Mouse (Mus musculus) midbrain, embryonic 13.5 days (tissue): Measurements from ENCODE around the gene Enpp1. TPM values are rescaled to one million over a fixed set of nuclear protein-coding genes. Genes with fewer than 3 reads are reported as not detected.

Experiments used
- ATAC-seq: fragments of 200-750 bp; cut with Nextera tagmentation; 2 replicates; pipeline ENCODE4 v1.8.0; 2017; ENCODE audit warnings: mild to moderate bottlenecking, moderate TSS enrichment, moderate library complexity
- H3K27ac ChIP-seq: fragments of 300-500 bp; sonication (generic); 2 replicates; pipeline ENCODE4 v1.5.1; 2015; ENCODE audit warnings: inconsistent platforms, mild to moderate bottlenecking, moderate library complexity
- H3K27me3 ChIP-seq: fragments of 300-500 bp; sonication (generic); 2 replicates; pipeline ENCODE4 v1.6.1; 2015; ENCODE audit warnings: mild to moderate bottlenecking, inconsistent platforms
- H3K36me3 ChIP-seq: fragments of 300-500 bp; sonication (generic); 2 replicates; pipeline ENCODE4 v1.6.1; 2015; ENCODE audit warnings: mild to moderate bottlenecking, inconsistent platforms
- H3K4me1 ChIP-seq: fragments of 300-500 bp; sonication (generic); replicated peaks from 2 replicates; pipeline ENCODE4 v1.6.1; 2015; ENCODE audit warnings: inconsistent platforms
- H3K4me2 ChIP-seq: fragments of 300-500 bp; sonication (generic); replicated peaks from 2 replicates; pipeline ENCODE4 v1.6.1; 2015; ENCODE audit warnings: moderate library complexity, mild to moderate bottlenecking, inconsistent platforms
- H3K4me3 ChIP-seq: fragments of 300-500 bp; sonication (generic); replicated peaks from 2 replicates; pipeline ENCODE4 v1.5.1; 2015; ENCODE audit warnings: mild to moderate bottlenecking, inconsistent platforms
- H3K9ac ChIP-seq: fragments of 300-500 bp; sonication (generic); replicated peaks from 2 replicates; pipeline ENCODE4 v1.6.1; 2015; ENCODE audit warnings: mild to moderate bottlenecking, inconsistent platforms
- H3K9me3 ChIP-seq: fragments of 300-500 bp; sonication (generic); 2 replicates; pipeline ENCODE4 v1.6.1; 2016; ENCODE audit warnings: mild to moderate bottlenecking, inconsistent platforms
- WGBS: fragments of 180-500 bp; shearing (Covaris S2); methylation state at CpG from one replicate; pipeline ENCODE4 v1.1.7; 2015; 5-methylcytosine and 5-hydroxymethylcytosine counted together
- polyA plus RNA-seq: library from polyadenylated mRNA; unstranded; fragments of >200 nt; fragmentation: Nextera tagmentation; extraction: Ambion mirVana; gene quantifications from 2 replicates; pipeline ENCODE4 v1.2.1, GENCODE M21; 2015

The Enpp1 gene
- polyA plus RNA-seq, 1 experiment from 2014 or later, result 2.1 TPM

GRCm38 (mm10) chr10:24645169-24645568 is 66.8 kb downstream of the Enpp1 start:
- Histone ChIP-seq H3K27ac (no peak overlapping the region), H3K9ac (no peak overlapping the region), H3K27me3 (no peaks in the 10 kb centered on the region), H3K4me2 (no peak overlapping the region), H3K36me3 (no peaks in the 10 kb centered on the region), H3K4me1 (no peaks in the 10 kb centered on the region), H3K4me3 (no peak overlapping the region), H3K9me3 (no peaks in the 10 kb centered on the region)
- no peak for ATAC-seq
- 96% methylated on average over 8 of the region's 8 CpGs for WGBS

GRCm38 (mm10) chr10:24642796-24643580 is 69.0 kb downstream of the Enpp1 start:
- 90% methylated on average over 11 of the region's 11 CpGs for WGBS

GRCm38 (mm10) chr10:24641416-24642140 is 70.4 kb downstream of the Enpp1 start:
- Histone ChIP-seq H3K9me3 (no peaks in the 10 kb centered on the region), H3K4me3 (no peak overlapping the region), H3K27ac (no peak overlapping the region), H3K9ac (no peak overlapping the region), H3K4me1 (no peaks in the 10 kb centered on the region), H3K4me2 (no peak overlapping the region), H3K27me3 (no peaks in the 10 kb centered on the region), H3K36me3 (no peaks in the 10 kb centered on the region)
- 80% methylated on average over 14 of the region's 14 CpGs for WGBS
- ATAC-seq, result no peak

More at GRCm38 (mm10) chr10:24642796-24643580, 69.0 kb downstream of the Enpp1 start:
- Histone ChIP-seq H3K9me3 (no peaks in the 10 kb centered on the region), H3K4me1 (no peaks in the 10 kb centered on the region), H3K4me3 (no peak overlapping the region), H3K9ac (no peak overlapping the region), H3K27me3 (no peaks in the 10 kb centered on the region), H3K27ac (no peak overlapping the region), H3K4me2 (no peak overlapping the region), H3K36me3 (no peaks in the 10 kb centered on the region)
- ATAC-seq, result no peak

GRCm38 (mm10) chr10:24640186-24640875 is 71.6 kb downstream of the Enpp1 start:
- ATAC-seq, result no peak
- Histone ChIP-seq H3K27me3 (no peaks in the 10 kb centered on the region), H3K36me3 (no peaks in the 10 kb centered on the region), H3K4me2 (no peak overlapping the region), H3K9me3 (no peaks in the 10 kb centered on the region), H3K4me3 (no peak overlapping the region), H3K9ac (no peak overlapping the region), H3K27ac (no peak overlapping the region), H3K4me1 (no peaks in the 10 kb centered on the region)
- 83% methylated on average over 6 of the region's 6 CpGs for WGBS

GRCm38 (mm10) chr10:24639596-24639995 is 72.4 kb downstream of the Enpp1 start:
- no peaks in the 10 kb centered on the region for H3K27me3 ChIP-seq
- H3K4me3 ChIP-seq, result no peak overlapping the region
- H3K36me3 ChIP-seq, result no peaks in the 10 kb centered on the region
- WGBS, result 58% methylated on average over 7 of the region's 7 CpGs
- no peak overlapping the region for H3K27ac ChIP-seq
- no peak for ATAC-seq
- H3K4me1 ChIP-seq, result no peaks in the 10 kb centered on the region
- H3K4me2 ChIP-seq, result no peak overlapping the region
- H3K9ac ChIP-seq, result no peak overlapping the region
- no peaks in the 10 kb centered on the region for H3K9me3 ChIP-seq

GRCm38 (mm10) chr10:24638306-24639070 is 73.5 kb downstream of the Enpp1 start:
- no peaks in the 10 kb centered on the region for H3K9me3 ChIP-seq
- H3K36me3 ChIP-seq, result no peaks in the 10 kb centered on the region
- H3K4me3 ChIP-seq, result no peak overlapping the region
- no peak for ATAC-seq
- no peak overlapping the region for H3K27ac ChIP-seq
- 71% methylated on average over 10 of the region's 10 CpGs for WGBS
- no peak overlapping the region for H3K9ac ChIP-seq
- no peaks in the 10 kb centered on the region for H3K4me1 ChIP-seq
- H3K27me3 ChIP-seq, result no peaks in the 10 kb centered on the region
- H3K4me2 ChIP-seq, result no peak overlapping the region

GRCm38 (mm10) chr10:24636986-24637385 is 75.0 kb downstream of the Enpp1 start:
- Histone ChIP-seq H3K4me1 (no peaks in the 10 kb centered on the region), H3K36me3 (no peaks in the 10 kb centered on the region), H3K9me3 (no peaks in the 10 kb centered on the region), H3K4me2 (no peak overlapping the region), H3K4me3 (no peak overlapping the region), H3K9ac (no peak overlapping the region), H3K27ac (no peak overlapping the region), H3K27me3 (no peaks in the 10 kb centered on the region)
- WGBS, result 94% methylated on average over 2 of the region's 2 CpGs
- no peak for ATAC-seq

- no peaks in the 10 kb centered on the region for H3K36me3 ChIP-seq
- no peaks in the 10 kb centered on the region for H3K4me1 ChIP-seq
- no peaks in the 10 kb centered on the region for H3K9me3 ChIP-seq
- no peaks in the 10 kb centered on the region for H3K27me3 ChIP-seq
- ATAC-seq, result no peak
- H3K9ac ChIP-seq, result no peak overlapping the region
- H3K4me2 ChIP-seq, result no peak overlapping the region
- no peak overlapping the region for H3K27ac ChIP-seq
- 94% methylated on average over 10 of the region's 10 CpGs for WGBS
- H3K4me3 ChIP-seq, result no peak overlapping the region
Measured at GRCm38 (mm10) chr10:24635884-24636283, 76.1 kb downstream of the Enpp1 start.

- Histone ChIP-seq H3K4me1 (no peaks in the 10 kb centered on the region), H3K9ac (no peak overlapping the region), H3K9me3 (no peaks in the 10 kb centered on the region), H3K27ac (no peak overlapping the region), H3K4me2 (no peak overlapping the region), H3K27me3 (no peaks in the 10 kb centered on the region), H3K36me3 (no peaks in the 10 kb centered on the region), H3K4me3 (no peak overlapping the region)
- ATAC-seq, result no peak
- WGBS, result 86% methylated on average over 11 of the region's 11 CpGs
Measured at GRCm38 (mm10) chr10:24635331-24635815, 76.6 kb downstream of the Enpp1 start.

- no peak overlapping the region for H3K27ac ChIP-seq
- 79% methylated on average over 9 of the region's 9 CpGs for WGBS
- H3K4me2 ChIP-seq, result no peak overlapping the region
- H3K36me3 ChIP-seq, result no peaks in the 10 kb centered on the region
- no peaks in the 10 kb centered on the region for H3K27me3 ChIP-seq
- no peak for ATAC-seq
- H3K9me3 ChIP-seq, result no peaks in the 10 kb centered on the region
- no peak overlapping the region for H3K4me3 ChIP-seq
- H3K4me1 ChIP-seq, result no peaks in the 10 kb centered on the region
- H3K9ac ChIP-seq, result no peak overlapping the region
Measured at GRCm38 (mm10) chr10:24634288-24634687, 77.7 kb downstream of the Enpp1 start.

- H3K36me3 ChIP-seq, result no peaks in the 10 kb centered on the region
- H3K4me2 ChIP-seq, result no peak overlapping the region
- H3K27me3 ChIP-seq, result no peaks in the 10 kb centered on the region
- ATAC-seq, result peak; percentile 62; the same call in 1 of the 2 replicates
- WGBS, result 89% methylated on average over 5 of the region's 5 CpGs
- H3K9ac ChIP-seq, result no peak overlapping the region
- H3K9me3 ChIP-seq, result no peaks in the 10 kb centered on the region
- H3K4me3 ChIP-seq, result no peak overlapping the region
- no peak overlapping the region for H3K27ac ChIP-seq
- no peaks in the 10 kb centered on the region for H3K4me1 ChIP-seq
Measured at GRCm38 (mm10) chr10:24631122-24631521, 80.8 kb downstream of the Enpp1 start.
